Mouse (Mus musculus): ENCODE results near the gene Fam205a3. TPM values are rescaled to one million over a fixed set of nuclear protein-coding genes. Genes with fewer than 3 reads are reported as not detected.
"Not testable (repeated sequence)": the region's sequence is repeated elsewhere in the genome, so short reads cannot be mapped to it uniquely, and the experiment has no call there.

The Fam205a3 gene
- polyA plus RNA-seq (2015; fragmentation: Nextera tagmentation; extraction: Ambion mirVana) = not detected in 2 replicates

DNA sequence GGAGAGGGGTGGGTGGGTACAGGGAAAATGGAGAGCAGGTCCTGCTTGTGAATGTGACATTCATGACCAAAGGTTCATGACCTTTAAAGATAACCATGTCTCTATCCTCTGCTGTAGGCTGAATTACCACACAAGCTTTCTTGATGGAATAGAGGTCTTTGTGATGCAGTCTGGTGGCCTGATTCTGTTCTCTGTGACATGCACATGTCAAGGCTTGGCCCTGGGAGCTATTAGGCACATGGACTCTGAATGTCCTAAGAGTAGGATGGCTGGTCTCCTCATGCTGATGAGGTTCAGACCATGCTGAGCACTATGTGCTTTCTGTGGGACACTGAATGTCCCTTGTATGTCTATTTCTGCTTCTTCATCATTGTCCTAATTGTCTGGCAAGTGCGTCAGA, at the start of gene Fam205a3:
TSS of gene Fam205a3 (plus strand) at position 301 of the 400 bp plus-strand sequence.
- H3K27ac ChIP-seq; H3K4me3 ChIP-seq; H3K4me1 ChIP-seq; H3K4me2 ChIP-seq; H3K36me3 ChIP-seq (replicated peaks); H3K9ac ChIP-seq; ATAC-seq (replicated peaks); H3K9me3 ChIP-seq; H3K27me3 ChIP-seq (replicated peaks): not testable (repeated sequence)
- no CpG with 5 or more reads among the region's 1 CpGs for WGBS

DNA sequence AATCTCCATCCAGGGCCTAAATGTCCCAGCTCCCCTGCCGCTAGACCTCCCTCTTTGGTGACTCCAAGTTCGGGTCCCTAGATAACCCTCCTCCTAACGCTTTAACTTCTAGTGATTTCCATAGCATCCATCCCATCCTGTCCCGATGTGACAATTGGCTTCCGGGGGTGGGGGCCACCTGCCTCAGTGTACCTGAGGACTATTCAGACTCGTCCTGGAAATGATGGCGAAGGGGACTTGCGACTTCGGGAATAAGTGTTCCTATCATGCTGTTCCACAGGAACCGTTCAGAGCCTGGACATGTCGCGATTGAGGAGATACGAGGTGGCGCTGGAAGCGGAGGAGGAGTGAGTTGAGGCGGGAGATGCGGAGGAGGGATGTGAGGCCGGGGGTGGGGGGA, 24.2 kb upstream of the Fam205a3 start, which contains the start of gene Gm21953:
TSS of gene Gm21953 (plus strand) at position 301 of the 400 bp plus-strand sequence.
- not testable (repeated sequence) for H3K27ac ChIP-seq; ATAC-seq (replicated peaks); H3K4me1 ChIP-seq; H3K4me3 ChIP-seq; H3K9ac ChIP-seq; H3K4me2 ChIP-seq; H3K36me3 ChIP-seq (replicated peaks); H3K27me3 ChIP-seq (replicated peaks); H3K9me3 ChIP-seq
- WGBS = no CpG with 5 or more reads among the region's 18 CpGs

Other genes starting within 250 kb of the Fam205a3 start
- gene Gm3893, start 227.1 kb upstream of the Fam205a3 start, polyA plus RNA-seq (2015; fragmentation: Nextera tagmentation; extraction: Ambion mirVana) = not detected in 2 replicates
- not detected in 2 replicates for gene Gm13304, start 203.5 kb upstream of the Fam205a3 start, polyA plus RNA-seq (2015; fragmentation: Nextera tagmentation; extraction: Ambion mirVana)
- gene Gm13306, start 164.9 kb upstream of the Fam205a3 start, polyA plus RNA-seq (2015; fragmentation: Nextera tagmentation; extraction: Ambion mirVana) = 2.0 and 2.1 TPM in 2 replicates
- not detected in 2 replicates for gene Gm13305, start 149.7 kb upstream of the Fam205a3 start, polyA plus RNA-seq (2015; fragmentation: Nextera tagmentation; extraction: Ambion mirVana)
- gene Gm10600, start 77.7 kb upstream of the Fam205a3 start, polyA plus RNA-seq (2015; fragmentation: Nextera tagmentation; extraction: Ambion mirVana) = not detected in 2 replicates
- not detected in 2 replicates for gene Ccl21b, start 62.6 kb upstream of the Fam205a3 start, polyA plus RNA-seq (2015; fragmentation: Nextera tagmentation; extraction: Ambion mirVana)
- gene Gm21953, start 24.1 kb upstream of the Fam205a3 start, polyA plus RNA-seq (2015; fragmentation: Nextera tagmentation; extraction: Ambion mirVana) = not detected in 2 replicates
- gene Gm21586, start 121.0 kb downstream of the Fam205a3 start, polyA plus RNA-seq (2015; fragmentation: Nextera tagmentation; extraction: Ambion mirVana) = not detected in 2 replicates
- 0.11 and 0.32 TPM in 2 replicates for gene Gm2163, start 148.4 kb downstream of the Fam205a3 start, polyA plus RNA-seq (2015; fragmentation: Nextera tagmentation; extraction: Ambion mirVana)
- gene Fam205a2, start 209.8 kb downstream of the Fam205a3 start, polyA plus RNA-seq (2015; fragmentation: Nextera tagmentation; extraction: Ambion mirVana) = not detected in 2 replicates

Data from midbrain, embryonic 15.5 days (tissue).